Mouse (Mus musculus): ENCODE results near the gene Cfl2. TPM values are rescaled to one million over a fixed set of nuclear protein-coding genes. Genes with fewer than 3 reads are reported as not detected.

Cfl2 gene
- polyA plus RNA-seq, 1 experiment from 2014 or later: 200 TPM

GRCm38 (mm10) chr12:54820684-54821161 lies 42.0 kb downstream of the Cfl2 start:
- H3K4me1 ChIP-seq: 0 out of 2 replicates have a peak, but pooled peaks cover 5% of the 10 kb centered on the region
- H3K4me3 ChIP-seq: no peak overlapping the region
- no peaks in the 10 kb centered on the region for H3K27me3 ChIP-seq (ENCODE audit: poor library complexity, severe bottlenecking)
- H3K9me3 ChIP-seq: no peaks in the 10 kb centered on the region
- no peak for DNase-seq (ENCODE audit: extremely low spot score, low spot score)
- WGBS: 45% methylated on average over 2 of the region's 2 CpGs
- H3K27ac ChIP-seq: no peak overlapping the region
- no peaks in the 10 kb centered on the region for H3K36me3 ChIP-seq (replicated peaks)

- DNase-seq (ENCODE audit: extremely low spot score, low spot score): no peak
- Histone ChIP-seq H3K27ac (no peak overlapping the region), H3K36me3 (replicated peaks) (no peaks in the 10 kb centered on the region), H3K4me1 (0 out of 2 replicates have a peak, but pooled peaks cover 5% of the 10 kb centered on the region), H3K9me3 (no peaks in the 10 kb centered on the region), H3K4me3 (no peak overlapping the region), H3K27me3 (ENCODE audit: poor library complexity, severe bottlenecking) (no peaks in the 10 kb centered on the region)
- 74% methylated on average over 6 of the region's 6 CpGs for WGBS
Observed at GRCm38 (mm10) chr12:54819181-54819935, 43.3 kb downstream of the Cfl2 start.

DNA sequence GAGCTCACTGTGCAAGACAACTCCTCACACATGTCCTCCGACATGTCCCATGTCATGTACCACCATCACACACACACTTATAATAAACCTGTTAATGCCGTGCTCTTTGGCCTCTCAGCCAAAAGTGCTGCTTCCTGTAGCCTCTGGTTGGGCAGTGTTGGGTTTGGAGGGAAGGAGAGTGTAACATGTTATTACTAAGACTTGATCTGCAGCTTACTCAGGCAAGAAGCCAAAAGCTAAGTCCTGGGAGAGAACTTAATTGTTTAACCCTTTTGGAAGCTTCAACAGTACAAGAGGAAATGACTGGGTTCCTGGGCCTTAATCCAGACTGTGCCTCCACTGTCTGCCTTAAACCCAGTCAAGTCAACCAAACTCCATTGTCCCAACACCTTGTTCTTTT lies 52.5 kb downstream of the Cfl2 start:
- Histone ChIP-seq H3K4me1 (0 out of 2 replicates have a peak, but pooled peaks cover 5% of the 10 kb centered on the region), H3K9me3 (no peaks in the 10 kb centered on the region), H3K36me3 (replicated peaks) (no peaks in the 10 kb centered on the region), H3K4me3 (no peak overlapping the region), H3K27me3 (ENCODE audit: poor library complexity, severe bottlenecking) (no peaks in the 10 kb centered on the region), H3K27ac (no peak overlapping the region)
- 94% methylated on average over 2 of the region's 2 CpGs for WGBS
- DNase-seq (ENCODE audit: extremely low spot score, low spot score): no peak

Other genes starting within 250 kb of the Cfl2 start
- 163 and 165 TPM in 2 replicates for gene Sptssa, start 206.3 kb downstream of the Cfl2 start, polyA plus RNA-seq (2016; fragmentation: Nextera tagmentation; extraction: Ambion mirVana)
- 69.7 and 74.0 TPM in 2 replicates for gene Eapp, start 167.0 kb downstream of the Cfl2 start, polyA plus RNA-seq (2016; fragmentation: Nextera tagmentation; extraction: Ambion mirVana)
- 188 and 196 TPM in 2 replicates for gene Snx6, start 67.2 kb downstream of the Cfl2 start, polyA plus RNA-seq (2016; fragmentation: Nextera tagmentation; extraction: Ambion mirVana)
- not detected in 2 replicates for gene Gm20403, start 123.7 kb upstream of the Cfl2 start, polyA plus RNA-seq (2016; fragmentation: Nextera tagmentation; extraction: Ambion mirVana)
- gene Baz1a, start 151.5 kb upstream of the Cfl2 start, polyA plus RNA-seq (2016; fragmentation: Nextera tagmentation; extraction: Ambion mirVana): 35.6 and 41.0 TPM in 2 replicates
- 45.3 and 49.4 TPM in 2 replicates for gene 2700097O09Rik, start 217.2 kb upstream of the Cfl2 start, polyA plus RNA-seq (2016; fragmentation: Nextera tagmentation; extraction: Ambion mirVana)
- gene Srp54a, start 217.4 kb upstream of the Cfl2 start, polyA plus RNA-seq (2016; fragmentation: Nextera tagmentation; extraction: Ambion mirVana): 140 and 155 TPM in 2 replicates